Mouse (Mus musculus) thymus, adult 2 months (tissue): ENCODE data around the gene D10Jhu81e. TPM values are rescaled to one million over a fixed set of nuclear protein-coding genes. Genes with fewer than 3 reads are reported as not detected.
"Not testable (repeated sequence)": the region's sequence is repeated elsewhere in the genome, so short reads cannot be mapped to it uniquely, and the experiment has no call there.

Experiments used
- DNase-seq: peaks from one replicate; pipeline ENCODE4 v3.0.0; 2021
- H3K27ac ChIP-seq: fragments of 200-500 bp; 2 replicates; pipeline ENCODE4 v1.5.1; 2012; ENCODE audit warnings: low read length, control low read depth; ENCODE audit not compliant: control insufficient read depth, insufficient read depth
- H3K27me3 ChIP-seq: fragments of 200-500 bp; 2 replicates; pipeline ENCODE4 v1.6.1; 2012; ENCODE audit warnings: mild to moderate bottlenecking, low read length, moderate library complexity, mixed read lengths; ENCODE audit not compliant: control insufficient read depth, insufficient read depth
- H3K36me3 ChIP-seq: fragments of 200-500 bp; 2 replicates; pipeline ENCODE4 v1.6.1; 2012; ENCODE audit warnings: mild to moderate bottlenecking, low read length, moderate library complexity; ENCODE audit not compliant: control insufficient read depth, insufficient read depth
- H3K4me1 ChIP-seq: fragments of 200-500 bp; replicated peaks from 2 replicates; pipeline ENCODE4 v1.6.1; 2012; ENCODE audit warnings: low read length; ENCODE audit not compliant: control insufficient read depth, insufficient read depth
- H3K4me3 ChIP-seq: fragments of 200-500 bp; 2 replicates; pipeline ENCODE4 v1.5.1; 2012; ENCODE audit warnings: mild to moderate bottlenecking, low read length, control low read depth, moderate library complexity; ENCODE audit not compliant: control insufficient read depth, insufficient read depth
- CTCF ChIP-seq: fragments of 200-500 bp; IDR thresholded peaks from 2 replicates; pipeline ENCODE4 v1.5.1; 2012; ENCODE audit warnings: mild to moderate bottlenecking, control low read depth, low read length, moderate library complexity, borderline replicate concordance; ENCODE audit not compliant: control insufficient read depth, poor library complexity, insufficient read depth; ENCODE audit errors: extremely low read depth
- POLR2A ChIP-seq: fragments of 200-500 bp; IDR thresholded peaks from 2 replicates; pipeline ENCODE4 v1.6.1; 2012; ENCODE audit warnings: mild to moderate bottlenecking, low read length, control low read depth, moderate library complexity; ENCODE audit not compliant: control insufficient read depth, poor library complexity, insufficient read depth; ENCODE audit errors: extremely low read depth
- WGBS: fragments of 180-500 bp; shearing (Covaris S2); methylation state at CpG from one replicate; pipeline ENCODE4 v1.1.7; 2018; 5-methylcytosine and 5-hydroxymethylcytosine counted together
- polyA plus RNA-seq: library from polyadenylated mRNA; depleted of rRNA; stranded (reverse); fragments of >200 nt; gene quantifications from 2 replicates; pipeline ENCODE4 v1.2.3, GENCODE M21; 2012

The D10Jhu81e gene
- polyA plus RNA-seq, 1 experiment = 148 TPM

DNA sequence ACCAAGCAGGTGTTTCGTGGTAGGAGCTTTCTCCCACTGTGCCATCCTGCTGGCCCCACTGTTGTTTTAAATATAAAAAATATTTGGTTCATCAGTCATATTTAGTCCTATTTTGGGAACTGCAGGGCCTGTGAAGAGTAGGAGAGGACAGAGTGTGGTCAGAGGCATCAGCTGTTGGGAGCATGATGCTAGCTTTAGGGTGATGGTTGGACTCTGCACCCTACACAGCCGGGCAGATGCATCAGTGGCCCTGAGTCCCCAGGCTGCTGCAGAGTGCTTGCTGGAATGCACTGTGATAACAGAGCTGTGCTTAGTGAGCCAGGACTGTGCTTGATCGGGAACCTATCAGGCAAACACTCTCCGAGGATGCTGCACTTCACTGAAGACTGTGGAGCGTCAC lies 23.4 kb upstream of the D10Jhu81e start:
- WGBS = 95% methylated on average over 5 of the region's 5 CpGs
- Histone ChIP-seq H3K36me3 (peaks cover 67% of the 10 kb centered on the region), H3K4me1 (no peaks in the 10 kb centered on the region), H3K27me3 (no peaks in the 10 kb centered on the region), H3K27ac (no peak overlapping the region), H3K4me3 (no peak overlapping the region)
- no peak for DNase-seq
- TF ChIP-seq POLR2A (no peak), CTCF (no peak)

DNA sequence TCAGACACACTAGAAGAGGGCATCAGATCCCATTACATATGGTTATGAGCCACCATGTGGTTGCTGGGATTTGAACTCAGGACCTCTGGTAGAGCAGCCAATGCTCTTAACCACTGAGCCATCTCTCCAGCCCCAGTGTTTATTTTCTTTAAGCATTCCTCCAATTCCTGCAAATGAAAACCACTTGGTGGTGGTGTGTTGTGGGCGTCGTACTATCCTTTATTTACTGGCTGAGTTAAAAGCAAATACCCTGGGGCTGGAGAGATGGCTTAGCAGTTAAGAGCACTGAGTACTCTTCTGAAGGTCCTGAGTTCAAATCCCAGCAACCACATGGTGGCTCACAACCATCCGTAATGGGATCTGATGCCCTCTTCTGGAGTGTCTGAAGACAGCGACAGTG lies 16.5 kb upstream of the D10Jhu81e start:
- H3K4me1 ChIP-seq, DNase-seq, H3K27me3 ChIP-seq, H3K27ac ChIP-seq, H3K4me3 ChIP-seq: not testable (repeated sequence)
- 98% methylated on average over 4 of the region's 4 CpGs for WGBS
- peaks cover 14% of the 10 kb centered on the region for H3K36me3 ChIP-seq

DNA sequence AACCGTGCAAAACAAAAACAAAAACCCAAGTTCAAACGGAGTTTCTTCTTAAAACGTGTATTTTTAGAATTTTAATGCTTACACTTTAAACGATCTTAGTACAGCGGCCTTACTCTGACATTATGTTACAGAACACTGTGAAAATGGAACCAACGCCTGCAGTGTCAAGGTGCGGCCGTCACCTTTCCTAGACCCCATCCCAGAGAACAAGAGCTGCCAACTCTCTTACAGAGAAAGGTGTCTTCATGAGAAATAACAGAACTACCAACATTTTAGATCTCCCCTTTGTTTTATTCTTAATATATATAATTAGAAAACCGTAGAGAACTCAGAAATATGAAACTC lies 15.8 kb upstream of the D10Jhu81e start:
- WGBS = 5% methylated on average over 9 of the region's 9 CpGs
- H3K36me3 ChIP-seq = peaks cover 7% of the 10 kb centered on the region
- H3K4me1 ChIP-seq = peaks cover 9% of the 10 kb centered on the region
- no peaks in the 10 kb centered on the region for H3K27me3 ChIP-seq
- H3K4me3 ChIP-seq = peak overlapping the region; percentile 47
- H3K27ac ChIP-seq = peak overlapping the region; percentile 74
- DNase-seq = no peak
- TF ChIP-seq POLR2A (no peak), CTCF (no peak)

DNA sequence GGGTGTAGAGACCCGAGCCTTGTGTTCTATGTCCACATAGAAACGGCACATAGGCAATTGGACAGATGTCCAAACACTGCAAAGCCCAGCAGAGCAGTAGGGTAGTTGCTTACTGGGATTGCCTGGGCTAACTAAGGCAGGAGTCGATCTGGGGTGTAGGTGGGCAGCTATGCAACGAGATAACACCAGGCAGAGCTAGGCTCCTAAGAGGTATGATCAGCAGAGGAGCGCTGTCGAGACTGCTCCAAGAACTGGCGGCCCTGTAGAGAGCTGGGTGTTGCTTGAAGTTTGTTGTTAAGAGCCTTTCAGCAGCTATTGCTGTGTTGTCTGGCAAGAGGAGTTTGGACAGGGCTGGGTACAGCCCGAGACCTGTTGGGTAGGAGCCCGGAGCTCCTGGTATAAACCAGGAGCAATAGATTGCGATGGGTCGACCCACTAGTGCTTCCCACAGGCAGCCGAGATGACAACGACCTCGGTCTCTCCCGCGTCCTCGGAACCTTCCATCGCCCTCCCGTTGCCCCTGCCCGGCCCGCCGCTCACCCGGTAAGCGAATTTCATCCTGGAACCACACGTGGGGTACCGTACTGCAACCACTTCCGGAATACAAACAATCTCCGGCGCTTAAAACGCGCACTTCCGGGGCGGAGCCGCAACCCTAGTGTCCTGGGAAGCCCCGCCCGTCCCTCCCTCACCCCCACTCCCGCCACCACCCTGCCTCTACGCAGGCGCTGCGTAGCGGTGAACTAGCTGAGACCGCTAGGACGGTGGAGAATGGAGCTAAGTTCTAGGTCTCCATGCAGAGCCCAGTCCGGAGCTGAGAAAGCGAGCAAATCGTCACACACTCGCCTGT lies 15.2 kb upstream of the D10Jhu81e start, which contains the start of gene Pwp2:
Gene Pwp2, minus strand, starts transcription at position 619 of the 850 bp plus-strand sequence.
- DNase-seq = peak; percentile 88
- WGBS = 2% methylated on average over 47 of the region's 47 CpGs
- peak within 1 kb of the TSS; percentile 74 for H3K27ac ChIP-seq
- peaks cover 9% of the 10 kb centered on the region for H3K4me1 ChIP-seq
- peak within 1 kb of the TSS; percentile 87 for H3K4me3 ChIP-seq
- H3K36me3 ChIP-seq = peaks cover 8% of the 10 kb centered on the region
- peak; percentile 79 for TF ChIP-seq POLR2A
- no peak for TF ChIP-seq CTCF
- H3K27me3 ChIP-seq = no peaks in the 10 kb centered on the region

- DNase-seq = no peak
- Histone ChIP-seq H3K36me3 (peaks cover 14% of the 10 kb centered on the region), H3K27ac (no peak overlapping the region), H3K4me1 (peaks cover 9% of the 10 kb centered on the region), H3K27me3 (no peaks in the 10 kb centered on the region), H3K4me3 (no peak overlapping the region)
- 74% methylated on average over 3 of the region's 3 CpGs for WGBS
- TF ChIP-seq CTCF = no peak
- TF ChIP-seq POLR2A = no peak
Observed at GRCm38 (mm10) chr10:78183577-78183976, 14.0 kb upstream of the D10Jhu81e start.

- DNase-seq = no peak
- no peak overlapping the region for H3K27ac ChIP-seq
- H3K4me3 ChIP-seq = no peak overlapping the region
- no peaks in the 10 kb centered on the region for H3K27me3 ChIP-seq
- TF ChIP-seq POLR2A = no peak
- no peak for TF ChIP-seq CTCF
- WGBS = 96% methylated on average over 17 of the region's 17 CpGs
- H3K4me1 ChIP-seq = peaks cover 9% of the 10 kb centered on the region
- H3K36me3 ChIP-seq = peaks cover 7% of the 10 kb centered on the region; the same call in 1 of the 2 replicates
Observed at GRCm38 (mm10) chr10:78182321-78182720, 12.7 kb upstream of the D10Jhu81e start.
